Mouse (Mus musculus) lung, postnatal 0 days (tissue): ENCODE measurements at regions not wholly inside any gene's neighbourhood (a gene's known extent, or its start where the extent isn't known, plus 50 kb on each side); places are given as distances from the start of the nearest gene placed in this dataset.

Source experiments
- ATAC-seq: fragments of 200-750 bp; cut with Nextera tagmentation; 2 replicates; pipeline ENCODE4 v1.8.0; 2017; ENCODE audit warnings: moderate library complexity
- DNase-seq: peaks from one replicate; pipeline ENCODE4 v3.0.0-alpha.2; 2016; ENCODE audit warnings: low spot score
- H3K27ac ChIP-seq: fragments of 300-500 bp; sonication (generic); 2 replicates; pipeline ENCODE4 v1.5.1; 2014; ENCODE audit warnings: antibody characterized with exemption, mild to moderate bottlenecking, low read length, mixed read lengths
- H3K27me3 ChIP-seq: fragments of 300-500 bp; sonication (generic); replicated peaks from 2 replicates; pipeline ENCODE4 v1.6.1; 2014; ENCODE audit warnings: low read length, mixed read lengths; ENCODE audit not compliant: insufficient read depth
- H3K36me3 ChIP-seq: fragments of 300-500 bp; sonication (generic); 2 replicates; pipeline ENCODE4 v1.6.1; 2014; ENCODE audit warnings: low read length, mixed read lengths; ENCODE audit not compliant: insufficient read depth
- H3K4me1 ChIP-seq: fragments of 300-500 bp; sonication (generic); 2 replicates; pipeline ENCODE4 v1.6.1; 2014; ENCODE audit warnings: antibody characterized with exemption, low read depth, low read length, mixed read lengths; ENCODE audit not compliant: insufficient read depth
- H3K4me2 ChIP-seq: fragments of 300-500 bp; sonication (generic); replicated peaks from 2 replicates; pipeline ENCODE4 v1.6.1; 2014; ENCODE audit warnings: low read depth, mild to moderate bottlenecking, low read length, moderate library complexity, mixed read lengths
- H3K4me3 ChIP-seq: fragments of 300-500 bp; sonication (generic); 2 replicates; pipeline ENCODE4 v1.5.1; 2014; ENCODE audit warnings: low read depth, low read length
- H3K9ac ChIP-seq: fragments of 300-500 bp; sonication (generic); replicated peaks from 2 replicates; pipeline ENCODE4 v1.6.1; 2014; ENCODE audit warnings: low read depth, mild to moderate bottlenecking
- H3K9me3 ChIP-seq: fragments of 300-500 bp; sonication (generic); 2 replicates; pipeline ENCODE4 v1.6.1; 2016; ENCODE audit warnings: low read length, mixed read lengths
- CTCF ChIP-seq: IDR thresholded peaks from 2 replicates; pipeline ENCODE4 v1.5.1; 2016; ENCODE audit warnings: antibody characterized with exemption, mild to moderate bottlenecking
- EP300 ChIP-seq: IDR thresholded peaks from 2 replicates; pipeline ENCODE4 v1.6.1; 2016; ENCODE audit warnings: antibody characterized with exemption, mild to moderate bottlenecking, control low read depth
- WGBS: fragments of 180-500 bp; shearing (Covaris S2); extraction: QIAGEN DNeasy Blood & Tissue Kit; methylation state at CpG from one replicate; pipeline ENCODE4 v1.1.7; 2014; 5-methylcytosine and 5-hydroxymethylcytosine counted together

DNA sequence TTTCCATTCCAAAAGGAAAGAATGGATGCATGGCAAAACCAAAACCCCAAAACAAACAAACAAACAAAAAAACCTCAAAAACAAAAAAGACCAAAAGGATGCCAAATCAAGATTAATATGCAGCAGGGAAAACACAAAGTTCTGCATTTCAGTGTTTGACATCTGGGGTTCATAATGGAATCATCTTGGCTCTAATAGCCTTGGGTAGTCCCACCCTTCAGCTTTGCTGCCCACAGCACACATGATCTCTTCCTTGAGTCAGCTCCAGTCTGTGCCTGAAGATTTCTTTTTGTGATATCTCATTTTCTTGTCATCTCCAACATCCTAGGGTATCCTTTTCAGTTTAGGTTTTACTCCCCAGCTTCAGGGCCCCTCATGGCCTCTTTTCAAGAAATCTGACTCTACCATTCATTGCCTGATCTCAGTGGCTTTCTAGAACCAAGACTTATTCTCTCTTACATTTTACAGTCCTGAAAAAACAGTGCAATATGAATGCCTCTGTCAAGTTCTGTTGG lies 453.1 kb upstream of the Cdh11 start:
- Histone ChIP-seq H3K4me1 (no peaks in the 10 kb centered on the region), H3K9ac (no peak overlapping the region), H3K4me2 (no peak overlapping the region), H3K9me3 (no peaks in the 10 kb centered on the region), H3K36me3 (no peaks in the 10 kb centered on the region), H3K27me3 (no peaks in the 10 kb centered on the region), H3K4me3 (no peak overlapping the region), H3K27ac (no peak overlapping the region)
- no peak for DNase-seq
- no peak for TF ChIP-seq EP300
- no peak for TF ChIP-seq CTCF
- no peak for ATAC-seq

DNA sequence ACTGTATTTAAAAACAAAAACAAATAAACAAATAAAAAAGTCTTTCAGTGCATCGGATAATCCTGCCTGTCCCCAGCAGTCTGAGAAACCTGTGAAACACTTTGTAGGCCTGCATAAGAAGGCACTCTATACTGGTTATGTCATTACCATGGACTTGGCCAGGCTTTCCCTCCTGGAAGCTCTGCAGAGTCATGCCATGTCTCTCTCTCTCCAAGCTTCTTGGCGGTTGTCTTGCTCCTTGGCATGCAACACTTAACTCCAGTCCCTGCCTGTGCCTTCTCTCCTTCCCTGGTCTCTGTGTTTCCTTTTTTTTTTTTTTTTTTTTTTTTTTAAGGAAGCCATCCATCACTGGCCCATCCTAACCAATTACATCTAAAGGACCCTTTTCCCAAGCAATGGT lies 458.7 kb upstream of the Cdh11 start:
- no peak for TF ChIP-seq EP300
- no peak for TF ChIP-seq CTCF
- Histone ChIP-seq H3K4me1 (no peaks in the 10 kb centered on the region), H3K4me2 (no peak overlapping the region), H3K27me3 (no peaks in the 10 kb centered on the region), H3K27ac (no peak overlapping the region), H3K9ac (no peak overlapping the region), H3K36me3 (no peaks in the 10 kb centered on the region), H3K4me3 (no peak overlapping the region), H3K9me3 (no peaks in the 10 kb centered on the region)
- no peak for DNase-seq
- 47% methylated on average over 2 of the region's 2 CpGs for WGBS
- ATAC-seq, result no peak

DNA sequence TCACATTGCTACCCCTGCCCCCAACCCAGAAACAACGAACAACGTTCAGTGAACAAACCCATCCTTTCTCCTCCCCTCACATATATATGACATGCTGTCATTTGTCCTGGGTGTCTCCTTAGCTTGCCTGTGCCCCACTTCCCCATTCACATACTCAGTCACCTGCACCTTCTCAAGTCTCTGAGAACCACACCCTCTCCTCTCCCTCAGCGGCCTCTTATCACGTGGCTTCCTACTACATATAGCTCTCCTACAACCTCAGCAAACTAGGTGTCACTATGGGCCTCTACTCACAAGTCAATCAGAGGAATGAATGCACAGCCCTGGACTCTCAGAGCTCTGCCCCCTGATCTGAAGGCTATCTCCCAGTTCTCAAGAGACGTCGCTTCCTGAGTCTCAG lies 459.2 kb upstream of the Cdh11 start:
- H3K4me3 ChIP-seq, result no peak overlapping the region
- no peaks in the 10 kb centered on the region for H3K9me3 ChIP-seq
- no peak overlapping the region for H3K27ac ChIP-seq
- 57% methylated on average over 6 of the region's 6 CpGs for WGBS
- H3K36me3 ChIP-seq, result no peaks in the 10 kb centered on the region
- no peak overlapping the region for H3K9ac ChIP-seq
- H3K27me3 ChIP-seq, result no peaks in the 10 kb centered on the region
- no peak overlapping the region for H3K4me2 ChIP-seq
- no peak for ATAC-seq
- no peaks in the 10 kb centered on the region for H3K4me1 ChIP-seq
- TF ChIP-seq CTCF (no peak), EP300 (no peak)
- DNase-seq, result peak; percentile 19

DNA sequence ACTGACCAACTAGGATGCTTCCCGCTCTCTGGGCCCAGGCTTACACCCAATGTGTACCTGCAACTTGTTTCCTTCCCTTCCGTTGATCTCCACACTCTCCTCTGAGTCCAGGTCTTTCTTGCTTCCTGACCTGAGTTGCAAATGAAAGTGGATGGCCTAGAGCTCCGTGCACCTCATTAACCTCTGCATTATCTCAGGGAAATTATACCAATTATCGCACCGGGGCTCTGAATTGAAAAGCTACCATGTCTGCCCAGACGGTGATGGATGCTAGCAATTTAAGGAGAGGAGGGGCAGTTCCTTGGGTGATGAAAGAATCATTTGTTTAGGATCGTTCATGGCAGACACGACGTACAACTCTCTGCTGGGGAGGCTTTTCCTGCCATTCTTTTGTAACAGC lies 460.4 kb upstream of the Cdh11 start:
- Histone ChIP-seq H3K4me2 (no peak overlapping the region), H3K27ac (no peak overlapping the region), H3K4me1 (no peaks in the 10 kb centered on the region), H3K27me3 (no peaks in the 10 kb centered on the region), H3K4me3 (no peak overlapping the region), H3K36me3 (no peaks in the 10 kb centered on the region), H3K9me3 (no peaks in the 10 kb centered on the region), H3K9ac (no peak overlapping the region)
- 41% methylated on average over 9 of the region's 9 CpGs for WGBS
- DNase-seq (no peak), ATAC-seq (no peak)
- TF ChIP-seq CTCF (no peak), EP300 (no peak)

DNA sequence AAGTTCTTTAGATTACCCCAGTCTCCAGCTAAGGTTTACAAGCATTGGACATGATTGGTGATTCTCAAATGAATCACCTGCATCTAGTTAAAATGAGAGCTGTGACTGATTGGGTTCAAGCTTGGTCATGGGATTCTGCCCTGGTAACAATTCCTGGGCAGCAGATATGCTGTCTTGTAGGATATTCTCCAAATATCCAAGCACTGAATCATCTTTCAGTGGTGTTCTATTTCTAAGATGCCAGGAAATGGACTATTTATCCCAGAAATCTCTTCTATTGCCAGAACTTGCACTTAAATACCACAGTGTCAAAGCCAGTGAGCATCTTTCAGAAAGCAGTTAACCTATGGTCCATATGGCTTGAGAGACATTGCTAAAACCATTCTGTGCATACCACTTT lies 475.8 kb upstream of the Cdh11 start:
- ATAC-seq (no peak), DNase-seq (no peak)
- Histone ChIP-seq H3K4me1 (no peaks in the 10 kb centered on the region), H3K27ac (no peak overlapping the region), H3K4me2 (no peak overlapping the region), H3K9me3 (no peaks in the 10 kb centered on the region), H3K36me3 (no peaks in the 10 kb centered on the region), H3K9ac (no peak overlapping the region), H3K27me3 (no peaks in the 10 kb centered on the region), H3K4me3 (no peak overlapping the region)
- TF ChIP-seq CTCF, result no peak
- TF ChIP-seq EP300, result no peak

DNA sequence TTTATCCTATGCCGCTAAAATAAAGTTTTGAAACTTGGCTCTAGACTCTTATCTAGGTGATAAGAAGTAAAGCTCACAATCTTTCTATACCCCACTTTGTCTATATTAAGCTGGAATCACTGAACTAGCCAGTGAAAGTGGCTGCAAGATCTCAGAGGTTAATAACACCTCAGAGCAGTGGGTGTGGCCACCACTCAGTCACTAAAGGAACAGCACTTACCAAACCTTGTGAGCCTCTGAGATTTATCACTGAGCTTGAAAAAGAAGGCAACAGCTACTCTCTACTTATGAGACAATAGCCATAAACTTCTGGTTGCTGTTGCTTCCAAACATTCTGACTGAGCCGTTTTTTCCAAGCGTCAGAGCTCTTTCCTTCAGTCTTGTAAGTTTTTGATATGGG lies 484.6 kb upstream of the Cdh11 start:
- no peaks in the 10 kb centered on the region for H3K9me3 ChIP-seq
- H3K4me2 ChIP-seq, result no peak overlapping the region
- no peaks in the 10 kb centered on the region for H3K4me1 ChIP-seq
- TF ChIP-seq CTCF (no peak), EP300 (no peak)
- no peaks in the 10 kb centered on the region for H3K36me3 ChIP-seq
- ATAC-seq (no peak), DNase-seq (no peak)
- H3K27me3 ChIP-seq, result no peaks in the 10 kb centered on the region
- H3K27ac ChIP-seq, result no peak overlapping the region
- no peak overlapping the region for H3K9ac ChIP-seq
- WGBS, result 73% methylated on average over 3 of the region's 3 CpGs
- H3K4me3 ChIP-seq, result no peak overlapping the region
